1 mouse cellular context compared by ENCODE assay signal in the genomic region with DNA sequence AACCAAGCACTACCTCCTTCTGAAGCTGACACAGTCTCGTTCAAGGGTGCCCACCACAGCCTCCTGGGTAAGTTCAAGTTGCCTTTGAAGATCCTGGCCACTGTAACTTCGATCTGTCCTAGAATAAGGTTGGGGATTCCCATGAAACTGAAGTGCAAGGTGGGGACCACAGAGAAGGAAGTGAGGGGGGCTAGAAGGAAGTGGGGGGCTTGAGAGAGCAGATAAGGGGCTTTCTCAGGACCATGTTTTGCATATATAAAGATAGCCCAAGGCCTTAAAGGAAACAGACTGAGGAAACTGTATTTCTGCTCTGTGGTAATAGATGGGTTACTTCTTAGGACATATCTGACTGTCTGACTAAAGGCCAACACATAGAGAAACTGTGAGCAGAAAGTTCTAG.
TF ChIP-seq lines count a peak whose summit lies in the region.

No protein-coding gene starts in this region.

TF ChIP-seq in CH12.LX, 34 proteins besides CTCF, POLR2A, EP300 and RAD21 (continued from another document):
- TF ChIP-seq ELF1 (IDR thresholded peaks at IDR 0.05; ENCODE audit: low read depth, low read length), result peak; percentile 56; the same call in 1 of the 2 replicates
- TF ChIP-seq MAFK (IDR thresholded peaks at IDR 0.05; ENCODE audit: insufficient replicate concordance, low read length), result 0 out of 2 replicates have a peak, but pooled peaks have one; percentile 58
- TF ChIP-seq SIN3A (IDR thresholded peaks at IDR 0.05; ENCODE audit: low read length), result peak; percentile 31; the same call in 1 of the 2 replicates
- TF ChIP-seq HCFC1 (IDR thresholded peaks at IDR 0.05; ENCODE audit: low read depth, low read length), result peak; percentile 37; the same call in 1 of the 2 replicates
